Mouse (Mus musculus): ENCODE data around the gene Chst4.
A peak's percentile ranks its signal among the peaks of the same experiment; 100 is the strongest.
"Not testable (repeated sequence)": the region's sequence is repeated elsewhere in the genome, so short reads cannot be mapped to it uniquely, and the experiment has no call there.

Gene Chst4

DNA sequence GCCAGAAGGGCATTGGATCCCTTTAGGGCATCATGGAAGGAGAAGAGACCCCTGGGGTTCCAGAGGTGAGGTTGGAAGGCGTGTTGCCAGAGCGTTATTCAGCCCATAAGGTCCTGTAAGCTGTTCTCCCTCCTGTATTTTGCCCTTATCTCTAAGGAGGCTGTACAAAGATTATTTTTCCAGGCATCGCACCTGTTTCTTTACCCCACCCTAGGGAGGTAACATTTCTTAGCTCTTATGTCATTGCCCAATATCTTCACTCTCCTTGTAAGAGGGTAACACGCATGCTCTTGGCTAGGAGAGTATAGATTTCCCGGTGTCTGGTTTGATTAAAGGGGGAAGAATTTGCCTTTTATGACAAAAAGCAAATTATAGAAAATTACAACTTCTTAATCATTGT lies at the start of gene Chst4:
Chst4 (minus strand) TSS at position 82 of the 400 bp plus-strand sequence.
- DNase-seq (ENCODE audit: low read depth): no peak

DNA sequence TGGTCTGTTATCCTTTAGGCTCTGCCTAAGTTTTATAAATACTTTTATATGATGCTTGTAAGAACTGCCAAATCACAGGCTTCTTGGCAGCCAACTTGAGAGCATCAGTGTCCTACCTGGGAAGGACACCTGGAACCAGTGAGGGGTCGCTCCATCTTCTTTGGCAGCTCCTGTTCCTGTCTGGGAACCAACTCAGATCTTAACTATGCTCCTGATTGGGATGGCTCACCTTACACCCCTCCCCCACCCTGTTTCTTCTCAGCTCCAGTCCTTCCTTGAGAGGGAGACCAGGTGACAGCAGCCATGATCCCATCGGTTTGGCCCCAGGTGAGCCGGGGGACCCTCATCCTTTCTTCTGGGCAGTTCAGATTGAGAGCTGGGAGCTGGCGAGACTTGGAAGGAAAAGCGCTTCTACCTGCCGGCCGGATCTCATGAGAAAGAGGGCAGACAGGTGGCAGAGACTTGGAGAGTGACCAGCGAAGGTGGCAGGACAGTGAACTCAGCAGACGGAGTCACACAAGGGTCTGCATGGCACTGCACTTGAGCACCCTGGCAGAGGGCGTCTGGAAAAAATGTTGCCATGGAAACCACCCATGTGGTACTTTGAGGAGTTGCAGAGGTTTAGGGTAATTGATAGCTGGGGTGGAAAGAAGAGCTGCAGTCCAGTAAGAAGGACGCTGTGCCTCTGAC lies 43.0 kb upstream of the Chst4 start:
- DNase-seq (ENCODE audit: low read depth): no peak

DNA sequence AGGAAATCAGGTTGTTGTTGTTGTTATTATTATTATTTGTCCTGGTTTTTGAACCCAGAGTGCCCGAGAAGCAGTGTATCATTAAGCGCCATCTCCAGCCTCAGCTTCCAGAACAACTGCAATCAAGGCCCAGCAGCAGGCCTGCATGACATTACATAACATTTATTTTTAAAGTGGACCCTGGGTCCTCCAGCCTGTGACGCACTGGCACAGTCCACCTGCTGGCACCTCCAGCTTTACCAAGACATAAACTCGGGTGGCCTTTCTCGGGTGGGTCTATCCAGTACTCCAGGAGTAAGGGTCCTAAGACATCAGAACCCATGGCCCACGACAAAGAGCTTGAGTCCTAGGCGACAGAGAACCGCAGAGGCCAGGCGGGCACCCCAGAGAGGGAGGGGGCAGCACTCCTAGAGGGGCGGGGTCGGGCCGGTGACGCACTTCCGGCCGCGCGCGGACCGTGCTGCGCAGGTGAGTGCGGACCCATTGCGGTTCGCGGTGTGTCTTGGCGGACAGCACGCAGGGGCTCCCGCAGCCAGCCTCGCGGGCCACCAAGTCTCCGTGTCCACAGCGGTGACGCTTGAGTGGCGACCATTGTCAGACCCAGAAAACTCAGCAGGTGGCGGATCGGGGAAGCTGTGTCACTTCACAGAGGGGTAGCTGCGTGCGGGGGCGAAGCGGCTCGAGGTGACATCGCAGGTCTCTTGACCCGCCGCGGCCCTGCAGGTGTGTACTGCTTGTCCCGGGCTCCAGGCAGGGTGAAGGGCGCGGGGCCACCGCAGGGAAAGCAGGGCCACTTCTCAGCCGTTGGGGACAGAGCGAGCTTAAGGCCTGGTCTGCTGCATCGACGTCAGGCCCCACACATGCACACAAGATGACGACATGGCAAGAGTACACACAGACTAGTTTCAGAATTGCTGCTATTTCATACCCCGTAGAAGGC lies 40.0 kb upstream of the Chst4 start, which contains the start of gene Zfp612:
Zfp612 (plus strand) TSS at position 465 of the 940 bp plus-strand sequence.
- DNase-seq (ENCODE audit: low read depth): no peak

DNA sequence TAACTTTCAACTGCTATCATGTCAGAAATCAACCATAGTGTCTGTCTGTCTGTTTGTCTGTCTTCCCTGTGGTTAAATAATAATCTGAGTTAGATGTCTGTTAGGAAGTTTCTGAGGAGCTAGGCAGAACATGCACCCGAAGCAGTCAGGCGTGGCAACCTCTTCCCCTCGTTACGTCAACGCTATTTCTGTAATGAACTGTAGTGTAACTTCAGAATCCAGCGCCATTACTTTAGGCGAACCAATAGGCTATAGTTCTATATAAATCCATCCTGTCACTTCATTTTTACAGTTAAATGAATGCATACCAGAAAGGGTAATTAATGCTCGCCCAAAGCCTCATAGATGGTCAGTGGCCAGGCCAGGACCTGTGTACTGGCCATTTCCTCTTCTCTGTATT lies 35.0 kb upstream of the Chst4 start:
- no peak for DNase-seq (ENCODE audit: low read depth)

GRCm38 (mm10) chr8:110071600-110071999 lies 32.1 kb upstream of the Chst4 start:
- DNase-seq (ENCODE audit: low read depth): peak; percentile 24

DNA sequence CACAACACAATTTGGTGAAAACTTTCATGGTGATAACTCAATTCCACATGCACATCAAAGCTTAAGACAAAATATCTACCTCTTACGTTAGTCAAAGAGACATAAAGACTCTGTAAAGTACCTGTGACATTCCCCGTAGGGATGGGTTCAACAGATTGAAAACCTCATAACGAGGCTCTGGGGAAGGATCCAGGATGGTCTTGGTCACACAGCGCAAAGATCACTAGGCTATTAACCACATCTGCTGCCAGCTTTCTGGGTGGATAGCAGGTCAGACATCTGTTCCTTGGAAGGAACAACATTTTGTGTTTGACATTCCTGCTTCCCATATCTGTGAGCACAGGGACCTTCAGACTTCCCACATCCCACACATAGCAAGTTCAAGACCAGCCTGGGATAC lies 30.2 kb upstream of the Chst4 start:
- DNase-seq (ENCODE audit: low read depth): no peak

DNA sequence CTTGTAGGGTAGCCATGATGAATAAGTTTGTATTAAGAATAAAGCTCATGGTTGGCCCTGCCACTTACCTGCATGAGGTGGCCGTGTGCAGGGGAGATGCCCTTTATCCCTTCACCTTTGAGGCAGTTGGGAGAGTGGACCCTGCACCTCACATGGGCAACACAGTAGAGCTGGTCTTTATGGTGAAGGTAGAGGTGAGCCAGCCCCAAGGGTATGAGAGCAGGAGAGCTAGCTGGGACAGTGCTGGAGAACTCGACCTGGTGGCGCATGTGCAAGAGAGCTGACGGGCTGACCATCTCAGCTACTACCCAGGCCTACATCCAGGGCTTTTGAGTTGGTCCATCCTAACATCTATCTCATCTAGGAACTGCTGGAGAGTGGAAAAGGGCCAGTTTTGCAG lies 26.1 kb upstream of the Chst4 start:
- DNase-seq (ENCODE audit: low read depth): no peak

- DNase-seq (ENCODE audit: low read depth): no peak
These were observed 25.2 kb upstream of the Chst4 start for GRCm38 (mm10) chr8:110064606-110065365.

- no peak for DNase-seq (ENCODE audit: low read depth)
These were observed 24.6 kb upstream of the Chst4 start for GRCm38 (mm10) chr8:110064161-110064560.

DNA sequence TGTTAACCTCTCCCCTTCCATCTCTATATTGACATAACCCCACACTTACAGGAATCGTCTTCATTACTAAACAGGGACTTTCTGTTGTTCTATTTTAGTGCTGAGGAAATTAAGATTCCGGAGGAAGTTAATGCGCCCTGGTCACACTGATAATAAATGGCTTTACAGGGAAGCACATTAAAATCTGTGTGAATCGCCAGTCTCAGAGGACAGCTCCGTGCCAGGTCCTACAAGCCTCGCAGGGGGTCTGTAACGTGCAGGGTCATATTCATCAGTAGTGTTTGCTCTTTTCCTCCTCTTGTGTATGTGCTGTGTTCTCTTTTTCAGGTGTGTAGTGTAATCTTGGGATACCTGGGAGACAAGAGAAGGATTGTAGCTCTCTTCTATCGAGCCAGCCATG lies 18.7 kb upstream of the Chst4 start:
- DNase-seq (ENCODE audit: low read depth): no peak

- no peak for DNase-seq (ENCODE audit: low read depth)
These were observed 11.7 kb upstream of the Chst4 start for GRCm38 (mm10) chr8:110051208-110051607.

- no peak for DNase-seq (ENCODE audit: low read depth)
These were observed 969 bp upstream of the Chst4 start for GRCm38 (mm10) chr8:110040509-110040908.

DNA sequence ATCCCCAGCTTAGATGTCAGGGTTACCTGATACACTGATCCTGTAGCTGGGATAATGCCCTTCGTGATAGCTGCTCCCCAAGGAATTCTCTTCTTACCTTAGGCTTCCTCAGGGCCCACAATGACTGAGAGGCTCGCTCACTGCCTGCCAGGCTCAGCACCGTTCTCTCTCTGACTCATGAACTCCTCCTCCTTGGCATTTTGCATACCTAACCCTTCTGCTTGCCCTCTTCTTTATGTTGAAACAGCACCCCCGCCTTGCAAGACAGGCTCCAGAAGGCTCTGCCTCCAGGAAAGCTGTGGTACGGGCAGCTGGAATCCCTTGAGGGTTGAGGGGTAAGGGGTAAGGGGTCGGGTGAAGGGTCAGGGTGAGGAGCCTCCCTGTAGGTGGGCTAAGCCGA lies 324 bp downstream of the Chst4 start:
- no peak for DNase-seq (ENCODE audit: low read depth)

GRCm38 (mm10) chr8:110036156-110036555 lies 3.4 kb downstream of the Chst4 start:
- no peak for DNase-seq (ENCODE audit: low read depth)

DNA sequence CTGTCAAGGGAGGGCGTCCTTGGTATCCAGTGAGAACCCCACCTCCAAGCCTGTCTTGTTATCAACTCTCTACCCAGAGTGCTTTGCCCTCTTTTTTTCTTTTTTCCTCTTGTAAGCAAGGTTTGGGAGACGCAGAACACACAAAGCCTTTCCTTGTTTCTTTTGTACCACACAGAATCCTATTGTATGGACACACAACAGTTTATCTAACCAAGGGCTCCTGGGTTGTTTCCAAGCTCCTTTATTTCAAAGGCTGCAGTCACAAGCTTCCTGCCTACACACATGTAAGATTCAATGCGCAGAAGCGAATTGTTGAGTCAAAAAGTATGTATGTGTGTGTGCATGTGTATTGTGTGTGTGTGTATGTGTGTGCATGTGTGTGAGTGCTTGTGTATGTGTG lies 5.2 kb downstream of the Chst4 start:
- no peak for DNase-seq (ENCODE audit: low read depth)

DNA sequence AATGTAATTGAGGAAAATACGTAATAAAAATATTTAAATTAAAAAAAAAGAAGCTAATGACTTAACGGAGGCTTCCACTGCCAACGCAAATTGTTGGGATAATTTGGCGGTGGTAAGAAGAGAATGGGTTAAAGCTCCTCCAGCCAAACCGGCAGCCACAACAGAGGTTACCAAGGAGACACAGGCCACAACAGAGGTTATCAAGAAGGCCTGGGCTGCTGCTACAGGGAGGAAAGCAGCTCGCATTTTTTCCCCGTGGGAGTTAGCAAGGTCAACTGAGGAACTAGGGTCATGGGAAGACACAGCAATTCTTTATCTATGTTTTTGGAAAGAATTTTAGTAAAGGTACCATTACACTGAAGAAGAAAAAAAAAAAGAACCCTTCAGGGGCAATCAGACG lies 5.8 kb downstream of the Chst4 start:
- not testable (repeated sequence) for DNase-seq (ENCODE audit: low read depth)

DNA sequence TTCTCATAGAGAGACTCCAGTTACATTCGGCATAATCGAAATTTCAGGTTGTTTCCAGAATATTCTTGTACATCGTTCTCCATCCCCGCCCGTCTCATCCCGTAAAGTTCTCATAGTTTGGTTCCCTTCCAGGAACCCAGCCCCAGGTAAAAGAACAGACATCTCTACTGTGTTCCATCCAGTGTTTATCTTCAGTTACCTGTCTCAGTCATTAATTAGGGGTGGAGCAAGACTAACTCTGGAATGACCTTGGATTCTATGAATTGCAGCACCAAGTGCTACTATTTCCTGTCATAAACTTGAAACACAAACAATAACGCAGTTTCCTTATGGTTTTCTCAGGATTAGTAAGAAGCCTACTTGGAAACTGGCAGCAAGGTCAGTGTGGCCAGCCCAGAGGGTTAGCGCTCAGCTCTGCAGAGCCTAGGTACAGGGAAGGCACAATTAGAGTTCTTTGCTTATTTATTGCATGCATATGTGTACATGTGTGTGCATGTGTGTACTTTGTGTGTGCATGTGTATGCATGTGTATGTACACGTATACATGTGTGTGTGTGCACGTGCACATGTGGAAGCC lies 16.7 kb downstream of the Chst4 start:
- no peak for DNase-seq (ENCODE audit: low read depth)

GRCm38 (mm10) chr8:110022081-110022480 lies 17.5 kb downstream of the Chst4 start:
- no peak for DNase-seq (ENCODE audit: low read depth)

- DNase-seq (ENCODE audit: low read depth): peak; percentile 12
These were observed 28.7 kb downstream of the Chst4 start for GRCm38 (mm10) chr8:110010868-110011267.

GRCm38 (mm10) chr8:110008995-110009446 lies 30.5 kb downstream of the Chst4 start:
- no peak for DNase-seq (ENCODE audit: low read depth)

DNA sequence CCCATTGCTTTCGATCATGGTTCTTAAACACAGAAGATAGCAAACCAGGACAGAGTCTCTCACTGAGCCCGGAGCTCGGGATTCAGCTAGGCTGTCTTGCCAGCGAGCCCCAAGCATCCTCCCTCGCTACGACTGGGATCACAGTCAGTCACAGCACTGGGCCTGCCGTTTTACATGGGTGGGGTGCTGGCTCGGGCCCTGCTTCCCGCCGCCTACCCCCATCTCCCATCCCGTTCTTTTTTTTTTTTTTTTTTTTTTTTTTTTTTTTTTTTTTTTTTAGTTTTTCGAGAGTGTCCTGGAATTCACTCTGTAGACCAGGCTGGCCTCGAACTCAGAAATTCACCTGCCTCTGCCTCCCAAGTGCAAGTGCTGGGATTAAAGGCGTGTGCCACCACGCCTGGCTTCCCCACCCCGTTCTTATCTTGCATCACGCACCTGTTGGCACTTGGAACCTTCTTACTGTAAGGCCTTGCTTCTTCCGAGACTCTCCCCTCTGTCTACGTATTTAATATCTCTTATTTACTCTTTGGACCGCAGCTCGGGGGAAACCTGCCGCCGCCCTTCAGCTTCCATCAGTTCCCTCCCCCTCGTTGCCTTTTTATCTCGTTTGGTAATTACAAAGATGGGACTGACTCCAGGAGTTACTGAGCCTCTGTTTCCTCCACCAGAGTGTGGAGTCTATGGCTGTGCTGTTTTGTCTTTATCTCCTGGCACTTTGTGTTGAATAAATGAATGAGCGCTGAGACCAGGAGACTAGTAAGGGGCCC lies 31.1 kb downstream of the Chst4 start:
- no peak for DNase-seq (ENCODE audit: low read depth)

Measured in fibroblast of lung, adult 2 months (primary cell).